Mouse (Mus musculus) embryonic facial prominence, embryonic 10.5 days (tissue): ENCODE data around the gene Notch4. TPM values are rescaled to one million over a fixed set of nuclear protein-coding genes. Genes with fewer than 3 reads are reported as not detected.

Experiments used
- DNase-seq: peaks from one replicate; pipeline ENCODE4 v3.0.0-alpha.2; 2017; ENCODE audit warnings: low spot score
- H3K27ac ChIP-seq: fragments of 300-500 bp; sonication (generic); replicated peaks from 2 replicates; pipeline ENCODE4 v1.5.1; 2016; ENCODE audit warnings: mild to moderate bottlenecking
- H3K27me3 ChIP-seq: fragments of 300-500 bp; sonication (generic); replicated peaks from 2 replicates; pipeline ENCODE4 v1.6.1; 2016; ENCODE audit warnings: low read depth, mild to moderate bottlenecking; ENCODE audit not compliant: poor library complexity, severe bottlenecking
- H3K36me3 ChIP-seq: fragments of 300-500 bp; sonication (generic); replicated peaks from 2 replicates; pipeline ENCODE4 v1.6.1; 2016; ENCODE audit warnings: mild to moderate bottlenecking, moderate library complexity
- H3K4me1 ChIP-seq: fragments of 300-500 bp; sonication (generic); 2 replicates; pipeline ENCODE4 v1.6.1; 2016
- H3K4me3 ChIP-seq: fragments of 300-500 bp; sonication (generic); 2 replicates; pipeline ENCODE4 v1.5.1; 2016; ENCODE audit warnings: mild to moderate bottlenecking, moderate library complexity
- H3K9me3 ChIP-seq: fragments of 300-500 bp; sonication (generic); 2 replicates; pipeline ENCODE4 v1.6.1; 2016; ENCODE audit warnings: mild to moderate bottlenecking
- WGBS: fragments of 180-500 bp; shearing (Covaris S2); methylation state at CpG from one replicate; pipeline ENCODE4 v1.1.7; 2016; 5-methylcytosine and 5-hydroxymethylcytosine counted together
- polyA plus RNA-seq: library from polyadenylated mRNA; unstranded; fragments of >200 nt; fragmentation: Nextera tagmentation; extraction: Ambion mirVana; gene quantifications from 2 replicates; pipeline ENCODE4 v1.2.1, GENCODE M21; 2016

The Notch4 gene
- polyA plus RNA-seq, 1 experiment from 2014 or later = 6.6 TPM

GRCm38 (mm10) chr17:34631647-34632046 is 67.6 kb downstream of the Notch4 start:
- peak overlapping the region; percentile 77 for H3K4me3 ChIP-seq
- 3% methylated on average over 12 of the region's 12 CpGs for WGBS
- no peaks in the 10 kb centered on the region for H3K36me3 ChIP-seq
- H3K27ac ChIP-seq = peak overlapping the region; percentile 57
- peaks cover 65% of the 10 kb centered on the region for H3K27me3 ChIP-seq
- DNase-seq = peak; percentile 41
- H3K4me1 ChIP-seq = peaks cover 63% of the 10 kb centered on the region
- H3K9me3 ChIP-seq = no peaks in the 10 kb centered on the region

DNA sequence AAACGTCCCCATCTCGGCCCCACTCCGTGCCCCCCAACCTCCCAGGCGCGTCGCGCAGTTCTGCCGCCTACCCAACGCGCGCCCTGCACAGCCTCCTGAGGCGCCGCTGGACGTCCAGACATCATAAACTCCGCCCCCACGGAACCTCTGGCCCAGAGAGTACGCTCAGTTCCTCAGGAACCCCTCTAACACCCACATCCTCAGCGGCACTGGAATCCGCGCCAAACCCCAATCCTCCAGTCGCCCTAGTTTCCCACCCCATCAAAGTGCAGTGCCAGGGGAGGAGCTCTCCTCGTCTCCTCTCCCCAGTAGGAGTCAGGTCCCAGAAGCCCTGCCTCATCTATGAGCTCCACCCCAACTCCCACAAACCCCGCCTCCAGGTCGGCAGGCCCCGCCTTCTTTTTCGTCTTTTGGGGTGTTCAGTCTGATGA is 68.2 kb downstream of the Notch4 start:
- under 1% methylated on average over 26 of the region's 26 CpGs for WGBS
- no peaks in the 10 kb centered on the region for H3K36me3 ChIP-seq
- H3K4me3 ChIP-seq = peak overlapping the region; percentile 77
- no peaks in the 10 kb centered on the region for H3K9me3 ChIP-seq
- peak overlapping the region; percentile 57 for H3K27ac ChIP-seq
- peaks cover 67% of the 10 kb centered on the region for H3K27me3 ChIP-seq
- DNase-seq = peak; percentile 64
- H3K4me1 ChIP-seq = peaks cover 58% of the 10 kb centered on the region

GRCm38 (mm10) chr17:34635671-34636070 is 71.6 kb downstream of the Notch4 start:
- Histone ChIP-seq H3K4me3 (no peak overlapping the region), H3K27ac (no peak overlapping the region), H3K4me1 (peaks cover 29% of the 10 kb centered on the region), H3K9me3 (no peaks in the 10 kb centered on the region), H3K36me3 (no peaks in the 10 kb centered on the region), H3K27me3 (peaks cover 49% of the 10 kb centered on the region)
- WGBS = 70% methylated on average over 2 of the region's 2 CpGs
- no peak for DNase-seq

DNA sequence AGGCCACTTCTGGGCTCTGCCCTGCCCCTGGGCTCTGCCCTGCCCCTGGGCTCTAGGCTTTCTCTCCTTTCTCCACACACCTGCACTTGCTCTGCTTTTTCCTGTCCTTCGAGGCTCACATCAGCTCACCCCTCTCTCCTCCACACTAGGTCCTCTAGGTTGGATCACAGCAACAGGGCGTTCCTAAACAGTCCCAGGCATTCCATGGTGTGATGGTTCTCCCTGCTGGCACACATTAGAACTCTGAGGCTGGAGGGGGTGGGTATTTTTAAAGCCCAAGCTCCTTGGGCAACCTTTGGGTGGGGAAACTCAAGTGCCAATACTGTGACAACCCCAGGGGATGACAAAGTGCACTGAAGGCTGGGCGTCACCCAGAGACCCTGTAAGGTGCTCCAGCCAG is 73.4 kb downstream of the Notch4 start:
- 70% methylated on average over 3 of the region's 3 CpGs for WGBS
- Histone ChIP-seq H3K4me1 (peaks cover 24% of the 10 kb centered on the region), H3K9me3 (no peaks in the 10 kb centered on the region), H3K27ac (no peak overlapping the region), H3K4me3 (0 out of 2 replicates have a peak overlapping the region, but pooled peaks have one; percentile 0), H3K27me3 (peaks cover 31% of the 10 kb centered on the region), H3K36me3 (no peaks in the 10 kb centered on the region)
- DNase-seq = no peak

Other genes starting within 250 kb of the Notch4 start
- 0.04 TPM in 1 of 2 replicates, not detected in the other for gene H2-Eb2, start 238.6 kb upstream of the Notch4 start, polyA plus RNA-seq
- gene Btnl2, start 209.4 kb upstream of the Notch4 start, polyA plus RNA-seq = 0.08 TPM in 1 of 2 replicates, not detected in the other
- gene Btnl1, start 187.1 kb upstream of the Notch4 start, polyA plus RNA-seq = not detected in 2 replicates
- 0.88 and 1.4 TPM in 2 replicates for gene BC051142, start 165.4 kb upstream of the Notch4 start, polyA plus RNA-seq
- not detected in 2 replicates for gene Btnl4, start 87.0 kb upstream of the Notch4 start, polyA plus RNA-seq
- not detected in 2 replicates for gene Btnl6, start 46.9 kb upstream of the Notch4 start, polyA plus RNA-seq
- 9.4 and 10.1 TPM in 2 replicates for gene Gpsm3, start 25.5 kb downstream of the Notch4 start, polyA plus RNA-seq
- 18.2 and 19.5 TPM in 2 replicates for gene Pbx2, start 27.0 kb downstream of the Notch4 start, polyA plus RNA-seq
- gene Ager, start 33.6 kb downstream of the Notch4 start, polyA plus RNA-seq = 2.6 and 3.6 TPM in 2 replicates
- 165 and 172 TPM in 2 replicates for gene Rnf5, start 39.4 kb downstream of the Notch4 start, polyA plus RNA-seq
- 51.3 and 56.1 TPM in 2 replicates for gene Agpat1, start 40.0 kb downstream of the Notch4 start, polyA plus RNA-seq
- 4.0 and 4.2 TPM in 2 replicates for gene Egfl8, start 51.7 kb downstream of the Notch4 start, polyA plus RNA-seq
- 18.6 and 19.5 TPM in 2 replicates for gene Ppt2, start 64.2 kb downstream of the Notch4 start, polyA plus RNA-seq
- 0.12 and 0.18 TPM in 2 replicates for gene Prrt1, start 65.3 kb downstream of the Notch4 start, polyA plus RNA-seq
- gene Fkbpl, start 80.5 kb downstream of the Notch4 start, polyA plus RNA-seq = 16.6 and 17.3 TPM in 2 replicates
- gene Atf6b, start 82.9 kb downstream of the Notch4 start, polyA plus RNA-seq = 103 and 104 TPM in 2 replicates
- 0.03 TPM in 1 of 2 replicates, not detected in the other for gene Tnxb, start 106.3 kb downstream of the Notch4 start, polyA plus RNA-seq
- gene C4b, start 179.6 kb downstream of the Notch4 start, polyA plus RNA-seq = not detected in 2 replicates
- gene Cyp21a1, start 240.3 kb downstream of the Notch4 start, polyA plus RNA-seq = not detected in 2 replicates